Mouse (Mus musculus) midbrain, embryonic 13.5 days (tissue): ENCODE measurements around the gene Cdc42bpa. TPM values are rescaled to one million over a fixed set of nuclear protein-coding genes. Genes with fewer than 3 reads are reported as not detected.

Experiments used
- ATAC-seq: fragments of 200-750 bp; cut with Nextera tagmentation; 2 replicates; pipeline ENCODE4 v1.8.0; 2017; ENCODE audit warnings: mild to moderate bottlenecking, moderate TSS enrichment, moderate library complexity
- H3K27ac ChIP-seq: fragments of 300-500 bp; sonication (generic); 2 replicates; pipeline ENCODE4 v1.5.1; 2015; ENCODE audit warnings: inconsistent platforms, mild to moderate bottlenecking, moderate library complexity
- H3K27me3 ChIP-seq: fragments of 300-500 bp; sonication (generic); 2 replicates; pipeline ENCODE4 v1.6.1; 2015; ENCODE audit warnings: mild to moderate bottlenecking, inconsistent platforms
- H3K36me3 ChIP-seq: fragments of 300-500 bp; sonication (generic); 2 replicates; pipeline ENCODE4 v1.6.1; 2015; ENCODE audit warnings: mild to moderate bottlenecking, inconsistent platforms
- H3K4me1 ChIP-seq: fragments of 300-500 bp; sonication (generic); replicated peaks from 2 replicates; pipeline ENCODE4 v1.6.1; 2015; ENCODE audit warnings: inconsistent platforms
- H3K4me2 ChIP-seq: fragments of 300-500 bp; sonication (generic); replicated peaks from 2 replicates; pipeline ENCODE4 v1.6.1; 2015; ENCODE audit warnings: moderate library complexity, mild to moderate bottlenecking, inconsistent platforms
- H3K4me3 ChIP-seq: fragments of 300-500 bp; sonication (generic); replicated peaks from 2 replicates; pipeline ENCODE4 v1.5.1; 2015; ENCODE audit warnings: mild to moderate bottlenecking, inconsistent platforms
- H3K9ac ChIP-seq: fragments of 300-500 bp; sonication (generic); replicated peaks from 2 replicates; pipeline ENCODE4 v1.6.1; 2015; ENCODE audit warnings: mild to moderate bottlenecking, inconsistent platforms
- H3K9me3 ChIP-seq: fragments of 300-500 bp; sonication (generic); 2 replicates; pipeline ENCODE4 v1.6.1; 2016; ENCODE audit warnings: mild to moderate bottlenecking, inconsistent platforms
- WGBS: fragments of 180-500 bp; shearing (Covaris S2); methylation state at CpG from one replicate; pipeline ENCODE4 v1.1.7; 2015; 5-methylcytosine and 5-hydroxymethylcytosine counted together
- polyA plus RNA-seq: library from polyadenylated mRNA; unstranded; fragments of >200 nt; fragmentation: Nextera tagmentation; extraction: Ambion mirVana; gene quantifications from 2 replicates; pipeline ENCODE4 v1.2.1, GENCODE M21; 2015

Gene Cdc42bpa
- polyA plus RNA-seq, 1 experiment from 2014 or later: 20.8 TPM

- Histone ChIP-seq H3K9me3 (no peaks in the 10 kb centered on the region), H3K4me3 (no peak overlapping the region), H3K36me3 (no peaks in the 10 kb centered on the region), H3K27me3 (no peaks in the 10 kb centered on the region), H3K4me1 (no peaks in the 10 kb centered on the region), H3K9ac (no peak overlapping the region), H3K4me2 (no peak overlapping the region), H3K27ac (no peak overlapping the region)
- ATAC-seq: no peak
- WGBS: 37% methylated on average over 3 of the region's 3 CpGs
Observed at GRCm38 (mm10) chr1:180175167-180175566, 214.9 kb downstream of the Cdc42bpa start.

GRCm38 (mm10) chr1:180175635-180176034 lies 215.4 kb downstream of the Cdc42bpa start:
- no peaks in the 10 kb centered on the region for H3K4me1 ChIP-seq
- H3K4me2 ChIP-seq: no peak overlapping the region
- no peak for ATAC-seq
- H3K9me3 ChIP-seq: no peaks in the 10 kb centered on the region
- no peaks in the 10 kb centered on the region for H3K36me3 ChIP-seq
- no peaks in the 10 kb centered on the region for H3K27me3 ChIP-seq
- H3K9ac ChIP-seq: no peak overlapping the region
- H3K27ac ChIP-seq: no peak overlapping the region
- WGBS: 64% methylated on average over 8 of the region's 8 CpGs
- no peak overlapping the region for H3K4me3 ChIP-seq

- Histone ChIP-seq H3K4me2 (no peak overlapping the region), H3K27me3 (no peaks in the 10 kb centered on the region), H3K36me3 (no peaks in the 10 kb centered on the region), H3K4me3 (no peak overlapping the region), H3K4me1 (no peaks in the 10 kb centered on the region), H3K9ac (no peak overlapping the region), H3K9me3 (no peaks in the 10 kb centered on the region), H3K27ac (no peak overlapping the region)
- 16% methylated on average over 1 of the region's 1 CpGs for WGBS
- no peak for ATAC-seq
Observed at GRCm38 (mm10) chr1:180176784-180177183, 216.5 kb downstream of the Cdc42bpa start.

- Histone ChIP-seq H3K4me2 (no peak overlapping the region), H3K36me3 (no peaks in the 10 kb centered on the region), H3K27me3 (no peaks in the 10 kb centered on the region), H3K4me3 (no peak overlapping the region), H3K27ac (no peak overlapping the region), H3K9me3 (no peaks in the 10 kb centered on the region), H3K9ac (no peak overlapping the region), H3K4me1 (no peaks in the 10 kb centered on the region)
- no peak for ATAC-seq
- 93% methylated on average over 9 of the region's 9 CpGs for WGBS
Observed at GRCm38 (mm10) chr1:180178340-180178739, 218.1 kb downstream of the Cdc42bpa start.

- H3K4me3 ChIP-seq: no peak overlapping the region
- ATAC-seq: no peak
- H3K9me3 ChIP-seq: no peaks in the 10 kb centered on the region
- no peaks in the 10 kb centered on the region for H3K27me3 ChIP-seq
- no peaks in the 10 kb centered on the region for H3K4me1 ChIP-seq
- WGBS: 97% methylated on average over 4 of the region's 4 CpGs
- no peaks in the 10 kb centered on the region for H3K36me3 ChIP-seq
- no peak overlapping the region for H3K9ac ChIP-seq
- H3K4me2 ChIP-seq: no peak overlapping the region
- no peak overlapping the region for H3K27ac ChIP-seq
Observed at GRCm38 (mm10) chr1:180179100-180179499, 218.8 kb downstream of the Cdc42bpa start.

GRCm38 (mm10) chr1:180179840-180180239 lies 219.6 kb downstream of the Cdc42bpa start:
- Histone ChIP-seq H3K9me3 (no peaks in the 10 kb centered on the region), H3K36me3 (no peaks in the 10 kb centered on the region), H3K27me3 (no peaks in the 10 kb centered on the region), H3K4me1 (no peaks in the 10 kb centered on the region), H3K27ac (no peak overlapping the region), H3K4me2 (no peak overlapping the region), H3K9ac (no peak overlapping the region), H3K4me3 (no peak overlapping the region)
- WGBS: 90% methylated on average over 2 of the region's 2 CpGs
- no peak for ATAC-seq

GRCm38 (mm10) chr1:180181304-180181965 lies 221.2 kb downstream of the Cdc42bpa start:
- Histone ChIP-seq H3K36me3 (no peaks in the 10 kb centered on the region), H3K9ac (no peak overlapping the region), H3K4me2 (no peak overlapping the region), H3K27me3 (no peaks in the 10 kb centered on the region), H3K4me1 (no peaks in the 10 kb centered on the region), H3K4me3 (no peak overlapping the region), H3K27ac (no peak overlapping the region), H3K9me3 (no peaks in the 10 kb centered on the region)
- 87% methylated on average over 7 of the region's 7 CpGs for WGBS
- no peak for ATAC-seq

- H3K36me3 ChIP-seq: no peaks in the 10 kb centered on the region
- H3K9me3 ChIP-seq: no peaks in the 10 kb centered on the region
- no peak for ATAC-seq
- H3K27me3 ChIP-seq: no peaks in the 10 kb centered on the region
- WGBS: 86% methylated on average over 9 of the region's 9 CpGs
- H3K4me1 ChIP-seq: no peaks in the 10 kb centered on the region
- no peak overlapping the region for H3K4me3 ChIP-seq
- no peak overlapping the region for H3K9ac ChIP-seq
- no peak overlapping the region for H3K27ac ChIP-seq
- H3K4me2 ChIP-seq: no peak overlapping the region
Observed at GRCm38 (mm10) chr1:180181966-180182319, 221.7 kb downstream of the Cdc42bpa start.

GRCm38 (mm10) chr1:180182731-180183130 lies 222.5 kb downstream of the Cdc42bpa start:
- WGBS: 79% methylated on average over 3 of the region's 3 CpGs
- Histone ChIP-seq H3K9ac (no peak overlapping the region), H3K36me3 (no peaks in the 10 kb centered on the region), H3K4me3 (no peak overlapping the region), H3K9me3 (no peaks in the 10 kb centered on the region), H3K4me2 (no peak overlapping the region), H3K4me1 (no peaks in the 10 kb centered on the region), H3K27me3 (no peaks in the 10 kb centered on the region), H3K27ac (no peak overlapping the region)
- no peak for ATAC-seq

GRCm38 (mm10) chr1:180183525-180184159 lies 223.4 kb downstream of the Cdc42bpa start:
- Histone ChIP-seq H3K36me3 (no peaks in the 10 kb centered on the region), H3K9me3 (no peaks in the 10 kb centered on the region), H3K27ac (no peak overlapping the region), H3K4me1 (no peaks in the 10 kb centered on the region), H3K9ac (no peak overlapping the region), H3K4me2 (no peak overlapping the region), H3K4me3 (no peak overlapping the region), H3K27me3 (no peaks in the 10 kb centered on the region)
- WGBS: 88% methylated on average over 6 of the region's 6 CpGs
- no peak for ATAC-seq

GRCm38 (mm10) chr1:180184768-180185167 lies 224.5 kb downstream of the Cdc42bpa start:
- Histone ChIP-seq H3K4me3 (no peak overlapping the region), H3K4me1 (no peaks in the 10 kb centered on the region), H3K36me3 (no peaks in the 10 kb centered on the region), H3K27ac (no peak overlapping the region), H3K9me3 (no peaks in the 10 kb centered on the region), H3K9ac (no peak overlapping the region), H3K4me2 (no peak overlapping the region), H3K27me3 (no peaks in the 10 kb centered on the region)
- no peak for ATAC-seq
- WGBS: 63% methylated on average over 7 of the region's 7 CpGs

- 63% methylated on average over 5 of the region's 5 CpGs for WGBS
- no peaks in the 10 kb centered on the region for H3K36me3 ChIP-seq
Observed at GRCm38 (mm10) chr1:180185877-180186276, 225.6 kb downstream of the Cdc42bpa start.

GRCm38 (mm10) chr1:180186371-180186770 lies 226.1 kb downstream of the Cdc42bpa start:
- no peak for ATAC-seq
- no peak overlapping the region for H3K4me3 ChIP-seq
- H3K9ac ChIP-seq: no peak overlapping the region
- no peak overlapping the region for H3K4me2 ChIP-seq
- no peaks in the 10 kb centered on the region for H3K4me1 ChIP-seq
- H3K27ac ChIP-seq: no peak overlapping the region
- no peaks in the 10 kb centered on the region for H3K27me3 ChIP-seq
- no peaks in the 10 kb centered on the region for H3K36me3 ChIP-seq
- WGBS: 76% methylated on average over 3 of the region's 3 CpGs
- no peaks in the 10 kb centered on the region for H3K9me3 ChIP-seq

More at GRCm38 (mm10) chr1:180185877-180186276, 225.6 kb downstream of the Cdc42bpa start:
- H3K4me1 ChIP-seq: no peaks in the 10 kb centered on the region
- no peaks in the 10 kb centered on the region for H3K9me3 ChIP-seq
- no peak overlapping the region for H3K4me2 ChIP-seq
- no peak overlapping the region for H3K27ac ChIP-seq
- no peak for ATAC-seq
- H3K4me3 ChIP-seq: no peak overlapping the region
- H3K9ac ChIP-seq: no peak overlapping the region
- no peaks in the 10 kb centered on the region for H3K27me3 ChIP-seq
